Mouse (Mus musculus) embryonic fibroblast, embryonic 13.5 days (primary cell): Measurements from ENCODE around the gene Tfpi2.

Experiments used
- CTCF ChIP-seq: IDR thresholded peaks from 2 replicates; pipeline ENCODE4 v1.5.1; 2011; ENCODE audit warnings: mild to moderate bottlenecking, control low read depth, low read length, moderate library complexity, borderline replicate concordance; ENCODE audit not compliant: insufficient read depth
- POLR2A ChIP-seq: IDR thresholded peaks from 2 replicates; pipeline ENCODE4 v1.6.1; 2011; ENCODE audit warnings: low read depth, mild to moderate bottlenecking, control low read depth, low read length, moderate library complexity

GRCm38 (mm10) chr6:3916015-3916414 lies 72.7 kb downstream of the Tfpi2 start:
- no peak for TF ChIP-seq CTCF
- no peak for TF ChIP-seq POLR2A
